Mouse (Mus musculus): Measurements from ENCODE around the gene Txlng. TPM values are rescaled to one million over a fixed set of nuclear protein-coding genes. Genes with fewer than 3 reads are reported as not detected.

Gene Txlng
- total and polyA plus RNA-seq, 3 experiments, result 24.3 to 115 (median 28.8) TPM

GRCm38 (mm10) chrX:162748696-162749420 lies 80.4 kb downstream of the Txlng start:
- Histone ChIP-seq H3K4me3 (ENCODE audit: control insufficient read depth in 1 of 2, insufficient read depth in 1 of 2, low read depth in 2 of 2, low read length in 2 of 2) (no peak overlapping the region), H3K9ac (ENCODE audit: control insufficient read depth, low read depth, low read length, poor library complexity, severe bottlenecking) (no peak overlapping the region), H3K27me3 (ENCODE audit: control insufficient read depth in 1 of 2, insufficient read depth in 2 of 2, low read length in 2 of 2) (no peaks in the 10 kb centered on the region; a peak in 1 of 4 replicates), H3K27ac (ENCODE audit: control insufficient read depth, low read depth, low read length) (no peak overlapping the region), H3K9me3 (replicated peaks; ENCODE audit: insufficient read depth, low read length) (no peaks in the 10 kb centered on the region), H3K36me3 (ENCODE audit: control insufficient read depth in 1 of 2, insufficient read depth in 2 of 2, low read length in 2 of 2) (peaks cover 0 to 4% of the 10 kb centered on the region in 2 experiments; a peak in 1 of 4 replicates), H3K79me2 (ENCODE audit: control insufficient read depth, insufficient read depth, low read length, poor library complexity) (no peaks in the 10 kb centered on the region), H3K4me1 (ENCODE audit: control insufficient read depth in 1 of 2, insufficient read depth in 2 of 2, low read length in 2 of 2) (no peaks in the 10 kb centered on the region)
- DNase-seq (ENCODE audit: low read depth, low spot score), result no peak
- TF ChIP-seq TBP (IDR thresholded peaks at IDR 0.05; ENCODE audit: low read depth, low read length) (no peak), E2F4 (IDR thresholded peaks at IDR 0.05; ENCODE audit: borderline replicate concordance, low read depth, low read length) (no peak), EP300 (IDR thresholded peaks at IDR 0.05; ENCODE audit: low read depth in 1 of 2, low read length in 2 of 2) (no peak), CHD2 (IDR thresholded peaks at IDR 0.05; ENCODE audit: low read length) (no peak), USF2 (IDR thresholded peaks at IDR 0.05; ENCODE audit: borderline replicate concordance in 1 of 2, insufficient read depth in 1 of 2, low read depth in 1 of 2, low read length in 2 of 2) (no peak), GABPA (IDR thresholded peaks at IDR 0.05; ENCODE audit: low read depth, low read length) (no peak), JUND (IDR thresholded peaks at IDR 0.05; ENCODE audit: low read depth, low read length) (no peak)

GRCm38 (mm10) chrX:162736140-162736659 lies 93.1 kb downstream of the Txlng start:
- peaks cover 0 to 4% of the 10 kb centered on the region in 2 experiments; a peak in 2 of 4 replicates for H3K36me3 ChIP-seq (ENCODE audit: control insufficient read depth in 1 of 2, insufficient read depth in 2 of 2, low read length in 2 of 2)
- peak overlapping the region; percentile 66 to 79 for H3K4me3 ChIP-seq (ENCODE audit: control insufficient read depth in 1 of 2, insufficient read depth in 1 of 2, low read depth in 2 of 2, low read length in 2 of 2)
- DNase-seq (ENCODE audit: low read depth, low spot score), result peak; percentile 52
- H3K4me1 ChIP-seq (ENCODE audit: control insufficient read depth in 1 of 2, insufficient read depth in 2 of 2, low read length in 2 of 2), result peaks cover 0 to 11% of the 10 kb centered on the region in 2 experiments; a peak in 2 of 4 replicates
- no peaks in the 10 kb centered on the region for H3K9me3 ChIP-seq (replicated peaks; ENCODE audit: insufficient read depth, low read length)
- H3K79me2 ChIP-seq (ENCODE audit: control insufficient read depth, insufficient read depth, low read length, poor library complexity), result no peaks in the 10 kb centered on the region; the same call in 1 of the 2 replicates
- H3K9ac ChIP-seq (ENCODE audit: control insufficient read depth, low read depth, low read length, poor library complexity, severe bottlenecking), result peak overlapping the region; percentile 84
- peak overlapping the region; percentile 89 for H3K27ac ChIP-seq (ENCODE audit: control insufficient read depth, low read depth, low read length)
- peak; percentile 68; the same call in 1 of the 2 replicates for TF ChIP-seq GABPA (IDR thresholded peaks at IDR 0.05; ENCODE audit: low read depth, low read length)
- 0 out of 2 replicates have a peak, but pooled peaks have one; percentile 16 for TF ChIP-seq TBP (IDR thresholded peaks at IDR 0.05; ENCODE audit: low read depth, low read length)
- peak; percentile 65 for TF ChIP-seq MXI1 (IDR thresholded peaks at IDR 0.05; ENCODE audit: low read depth, low read length)
- peak; percentile 47; the same call in 1 of the 2 replicates for TF ChIP-seq ZNF384 (IDR thresholded peaks at IDR 0.05; ENCODE audit: low read depth, low read length)
- peak; percentile 35; the same call in 1 of the 2 replicates for TF ChIP-seq BHLHE40 (IDR thresholded peaks at IDR 0.05; ENCODE audit: borderline replicate concordance, low read depth, low read length)
- peak; percentile 45 for TF ChIP-seq MAX (IDR thresholded peaks at IDR 0.05; ENCODE audit: low read length)
- no peak for TF ChIP-seq SMC3 (IDR thresholded peaks at IDR 0.05; ENCODE audit: low read depth, low read length)
- TF ChIP-seq SIN3A (IDR thresholded peaks at IDR 0.05; ENCODE audit: low read length), result no peak
- no peaks in the 10 kb centered on the region for H3K27me3 ChIP-seq (ENCODE audit: control insufficient read depth in 1 of 2, insufficient read depth in 2 of 2, low read length in 2 of 2)
